Mouse (Mus musculus) neural tube, embryonic 13.5 days (tissue): ENCODE results near the gene Cenpo. TPM values are rescaled to one million over a fixed set of nuclear protein-coding genes. Genes with fewer than 3 reads are reported as not detected.

ENCODE experiments used
- ATAC-seq: fragments of 200-750 bp; cut with Nextera tagmentation; 2 replicates; pipeline ENCODE4 v1.8.0; 2017; ENCODE audit warnings: low read depth, mild to moderate bottlenecking, moderate TSS enrichment, moderate library complexity
- H3K27ac ChIP-seq: fragments of 300-500 bp; sonication (generic); replicated peaks from 2 replicates; pipeline ENCODE4 v1.5.1; 2015; ENCODE audit warnings: moderate library complexity, mild to moderate bottlenecking, inconsistent platforms
- H3K27me3 ChIP-seq: fragments of 300-500 bp; sonication (generic); 2 replicates; pipeline ENCODE4 v1.6.1; 2015; ENCODE audit warnings: mild to moderate bottlenecking, inconsistent platforms
- H3K36me3 ChIP-seq: fragments of 300-500 bp; sonication (generic); 2 replicates; pipeline ENCODE4 v1.6.1; 2015; ENCODE audit warnings: mild to moderate bottlenecking, inconsistent platforms
- H3K4me1 ChIP-seq: fragments of 300-500 bp; sonication (generic); replicated peaks from 2 replicates; pipeline ENCODE4 v1.6.1; 2015; ENCODE audit warnings: inconsistent platforms
- H3K4me2 ChIP-seq: fragments of 300-500 bp; sonication (generic); 2 replicates; pipeline ENCODE4 v1.6.1; 2015; ENCODE audit warnings: inconsistent platforms, mild to moderate bottlenecking, moderate library complexity
- H3K4me3 ChIP-seq: fragments of 300-500 bp; sonication (generic); 2 replicates; pipeline ENCODE4 v1.5.1; 2015; ENCODE audit warnings: mild to moderate bottlenecking, inconsistent platforms
- H3K9ac ChIP-seq: fragments of 300-500 bp; sonication (generic); 2 replicates; pipeline ENCODE4 v1.6.1; 2015; ENCODE audit warnings: moderate library complexity, mild to moderate bottlenecking, inconsistent platforms
- H3K9me3 ChIP-seq: fragments of 300-500 bp; sonication (generic); 2 replicates; pipeline ENCODE4 v1.6.1; 2016; ENCODE audit warnings: inconsistent platforms
- WGBS: fragments of 180-500 bp; shearing (Covaris S2); methylation state at CpG from one replicate; pipeline ENCODE4 v1.1.7; 2015; 5-methylcytosine and 5-hydroxymethylcytosine counted together
- polyA plus RNA-seq: library from polyadenylated mRNA; unstranded; fragments of >200 nt; fragmentation: Nextera tagmentation; extraction: Ambion mirVana; gene quantifications from 2 replicates; pipeline ENCODE4 v1.2.1, GENCODE M21; 2015

Gene Cenpo
- polyA plus RNA-seq, 1 experiment from 2014 or later: 8.1 TPM

- Histone ChIP-seq H3K4me1 (peaks cover 17% of the 10 kb centered on the region), H3K27me3 (no peaks in the 10 kb centered on the region), H3K27ac (no peak overlapping the region; the same call in 1 of the 2 replicates), H3K9me3 (no peaks in the 10 kb centered on the region), H3K9ac (no peak overlapping the region), H3K4me3 (no peak overlapping the region), H3K36me3 (0 out of 2 replicates have a peak, but pooled peaks cover 3% of the 10 kb centered on the region), H3K4me2 (no peak overlapping the region)
- no peak for ATAC-seq
- WGBS: 67% methylated on average over 10 of the region's 10 CpGs
Observed at GRCm38 (mm10) chr12:4193025-4193740, 40.9 kb downstream of the Cenpo start.

DNA sequence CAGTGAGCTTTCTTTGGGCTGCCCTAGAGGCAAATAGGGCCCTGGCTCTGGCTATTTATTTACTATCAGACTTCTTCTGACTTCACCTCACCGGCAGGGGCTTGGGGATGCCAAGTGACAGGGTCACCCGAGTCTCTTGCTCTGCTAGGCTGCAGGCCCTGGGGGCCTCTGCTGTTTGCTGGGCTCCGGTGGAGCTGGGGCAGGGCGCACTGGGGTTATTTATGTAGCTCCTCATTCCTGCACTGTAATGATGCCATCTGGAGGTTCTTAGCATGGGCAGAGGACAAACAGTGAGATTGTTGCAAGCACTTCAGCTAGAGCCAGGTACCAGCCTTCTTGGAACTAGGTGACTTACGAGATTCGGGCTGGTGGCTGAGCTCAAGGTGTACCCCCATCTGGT is 41.6 kb downstream of the Cenpo start:
- Histone ChIP-seq H3K4me2 (no peak overlapping the region), H3K9me3 (no peaks in the 10 kb centered on the region), H3K4me3 (no peak overlapping the region), H3K9ac (no peak overlapping the region), H3K36me3 (0 out of 2 replicates have a peak, but pooled peaks cover 3% of the 10 kb centered on the region), H3K27ac (no peak overlapping the region), H3K27me3 (no peaks in the 10 kb centered on the region), H3K4me1 (peaks cover 19% of the 10 kb centered on the region)
- ATAC-seq: no peak
- WGBS: 70% methylated on average over 6 of the region's 6 CpGs

DNA sequence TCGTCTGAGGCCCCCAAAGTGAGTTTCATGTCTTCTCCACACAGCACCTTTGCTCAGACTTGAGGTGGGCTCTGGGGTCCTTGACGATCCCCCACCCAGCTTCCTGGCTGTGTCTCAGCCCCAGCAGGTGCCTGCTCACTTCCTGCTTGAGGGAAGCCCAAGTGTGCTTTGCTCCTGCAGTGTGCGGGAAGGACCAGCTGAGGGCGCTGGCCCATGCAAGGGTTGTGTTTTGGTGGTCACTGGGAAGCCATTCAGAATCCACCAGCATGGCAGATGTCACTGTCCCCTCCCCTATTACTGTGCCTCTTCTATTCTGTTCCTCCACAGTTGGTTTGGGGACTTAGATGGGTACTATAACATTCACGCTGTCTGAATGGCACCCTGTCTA is 45.0 kb downstream of the Cenpo start:
- no peaks in the 10 kb centered on the region for H3K9me3 ChIP-seq
- 33% methylated on average over 5 of the region's 5 CpGs for WGBS
- no peak for ATAC-seq
- no peak overlapping the region for H3K4me3 ChIP-seq
- H3K9ac ChIP-seq: no peak overlapping the region
- peaks cover 19% of the 10 kb centered on the region for H3K4me1 ChIP-seq
- H3K27ac ChIP-seq: no peak overlapping the region
- H3K4me2 ChIP-seq: no peak overlapping the region
- H3K27me3 ChIP-seq: no peaks in the 10 kb centered on the region
- H3K36me3 ChIP-seq: no peaks in the 10 kb centered on the region

DNA sequence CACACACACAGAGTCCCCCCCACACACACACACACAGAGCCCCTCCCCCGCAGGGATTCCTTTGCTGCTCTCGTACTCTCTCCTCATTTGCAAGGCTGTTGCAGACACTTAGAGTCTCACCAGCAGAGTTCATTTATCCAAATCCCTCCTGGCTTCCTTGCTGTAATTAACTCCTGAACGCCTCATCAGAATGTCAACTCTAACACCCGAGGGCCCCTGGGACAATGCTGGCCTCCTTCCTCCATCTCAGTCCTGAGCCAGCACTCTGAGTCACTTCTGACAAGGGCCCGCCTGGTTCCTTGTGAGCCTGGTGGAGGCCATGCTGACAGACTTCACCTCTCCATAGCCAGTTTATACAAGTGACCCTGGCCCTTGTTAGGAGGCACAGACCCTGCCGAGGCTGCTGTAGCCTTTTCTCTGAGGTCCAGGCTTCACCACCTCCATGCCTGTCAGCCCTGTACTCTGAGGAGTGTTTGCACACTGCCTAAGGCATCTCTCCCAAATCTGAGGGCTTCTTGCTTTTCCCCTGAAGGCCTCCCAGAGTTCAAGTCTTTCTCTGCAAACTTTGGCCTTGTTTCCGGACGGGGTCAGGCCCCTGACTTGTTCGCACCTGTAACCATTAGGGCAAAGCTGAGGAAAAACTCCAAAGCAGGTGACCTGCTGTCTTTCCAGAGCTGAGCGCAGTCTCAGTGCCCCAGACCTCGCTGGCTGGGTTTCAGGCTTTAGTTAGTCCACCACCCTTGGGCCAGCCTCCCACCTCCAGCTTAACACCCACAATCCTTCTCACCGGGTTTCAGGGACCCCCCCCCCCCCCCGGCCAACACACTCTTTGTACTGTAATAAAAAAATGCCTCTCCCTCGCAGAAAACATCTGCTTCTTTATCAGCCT is 45.7 kb downstream of the Cenpo start:
- 33% methylated on average over 14 of the region's 14 CpGs for WGBS
- ATAC-seq: peak; percentile 84
- H3K4me2 ChIP-seq: no peak overlapping the region
- H3K27me3 ChIP-seq: no peaks in the 10 kb centered on the region
- peak overlapping the region; percentile 56 for H3K27ac ChIP-seq
- no peak overlapping the region for H3K9ac ChIP-seq
- no peaks in the 10 kb centered on the region for H3K36me3 ChIP-seq
- peaks cover 19% of the 10 kb centered on the region for H3K4me1 ChIP-seq
- no peaks in the 10 kb centered on the region for H3K9me3 ChIP-seq
- no peak overlapping the region for H3K4me3 ChIP-seq

- Histone ChIP-seq H3K4me2 (no peak overlapping the region), H3K4me3 (no peak overlapping the region), H3K36me3 (no peaks in the 10 kb centered on the region), H3K27ac (no peak overlapping the region), H3K9me3 (no peaks in the 10 kb centered on the region), H3K9ac (no peak overlapping the region), H3K4me1 (peaks cover 8% of the 10 kb centered on the region), H3K27me3 (no peaks in the 10 kb centered on the region)
- WGBS: 64% methylated on average over 2 of the region's 2 CpGs
- ATAC-seq: no peak
Observed at GRCm38 (mm10) chr12:4184648-4185047, 49.4 kb downstream of the Cenpo start.

- Histone ChIP-seq H3K9me3 (no peaks in the 10 kb centered on the region), H3K27ac (no peak overlapping the region), H3K9ac (no peak overlapping the region), H3K4me3 (no peak overlapping the region), H3K36me3 (no peaks in the 10 kb centered on the region), H3K4me2 (no peak overlapping the region), H3K4me1 (peaks cover 7% of the 10 kb centered on the region), H3K27me3 (no peaks in the 10 kb centered on the region)
- 56% methylated on average over 3 of the region's 3 CpGs for WGBS
- no peak for ATAC-seq
Observed at GRCm38 (mm10) chr12:4180507-4180906, 53.6 kb downstream of the Cenpo start.

- Histone ChIP-seq H3K4me2 (no peak overlapping the region), H3K9ac (no peak overlapping the region)
Observed at GRCm38 (mm10) chr12:4179671-4180233, 54.3 kb downstream of the Cenpo start.

GRCm38 (mm10) chr12:4178839-4179238 is 55.3 kb downstream of the Cenpo start:
- Histone ChIP-seq H3K9me3 (no peaks in the 10 kb centered on the region), H3K9ac (no peak overlapping the region), H3K4me3 (no peak overlapping the region), H3K4me2 (no peak overlapping the region), H3K4me1 (peaks cover 7% of the 10 kb centered on the region), H3K27ac (no peak overlapping the region), H3K27me3 (no peaks in the 10 kb centered on the region), H3K36me3 (no peaks in the 10 kb centered on the region)
- ATAC-seq: no peak
- WGBS: 33% methylated on average over 5 of the region's 5 CpGs

More at GRCm38 (mm10) chr12:4179671-4180233, 54.3 kb downstream of the Cenpo start:
- whole genome bisulfite sequencing: 82% methylated on average over 6 of the region's 6 CpGs
- no peak for ATAC-seq
- Histone ChIP-seq H3K27ac (no peak overlapping the region), H3K9me3 (no peaks in the 10 kb centered on the region), H3K36me3 (no peaks in the 10 kb centered on the region), H3K27me3 (no peaks in the 10 kb centered on the region), H3K4me1 (peaks cover 7% of the 10 kb centered on the region), H3K4me3 (no peak overlapping the region)

DNA sequence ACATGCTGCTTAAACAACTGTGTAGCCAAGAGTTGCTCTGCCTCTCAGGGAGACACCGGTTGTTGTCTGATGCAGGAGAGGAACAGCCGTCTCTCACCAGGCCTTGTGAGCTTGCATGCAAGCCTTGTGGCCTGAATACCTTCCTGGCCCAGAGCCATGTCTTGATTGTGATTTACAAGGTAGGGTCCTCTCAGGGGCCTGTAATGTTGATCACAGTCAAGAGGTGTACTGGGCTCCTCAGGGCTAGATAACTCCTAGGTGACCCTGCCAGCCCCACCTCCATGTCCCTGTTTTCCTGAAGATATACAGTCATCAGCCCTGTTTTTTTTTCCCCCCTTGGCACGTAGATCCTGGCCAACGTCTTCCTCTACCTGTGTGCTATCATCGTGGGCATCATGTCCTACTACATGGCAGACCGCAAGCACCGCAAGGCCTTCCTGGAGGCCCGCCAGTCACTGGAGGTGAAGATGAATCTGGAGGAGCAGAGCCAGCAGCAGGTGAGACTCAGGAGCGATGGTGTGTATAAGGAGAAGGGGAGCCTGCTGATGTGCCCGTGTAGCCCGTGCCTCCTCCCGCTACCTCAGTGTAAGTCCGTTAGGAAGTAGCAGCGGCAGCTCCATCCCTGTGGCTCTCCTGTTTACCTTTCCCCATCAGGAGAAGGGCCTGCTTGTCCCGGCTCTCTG is 60.8 kb downstream of the Cenpo start:
- 90% methylated on average over 15 of the region's 15 CpGs for WGBS
- no peak overlapping the region for H3K9ac ChIP-seq
- H3K4me3 ChIP-seq: no peak overlapping the region
- H3K27me3 ChIP-seq: no peaks in the 10 kb centered on the region
- no peak overlapping the region for H3K27ac ChIP-seq
- no peaks in the 10 kb centered on the region for H3K36me3 ChIP-seq
- H3K4me1 ChIP-seq: 0 out of 2 replicates have a peak, but pooled peaks cover under 1% of the 10 kb centered on the region
- no peak for ATAC-seq
- no peak overlapping the region for H3K4me2 ChIP-seq
- no peaks in the 10 kb centered on the region for H3K9me3 ChIP-seq

- WGBS: 89% methylated on average over 5 of the region's 5 CpGs
- no peak overlapping the region for H3K27ac ChIP-seq
Observed at GRCm38 (mm10) chr12:4169622-4170021, 64.5 kb downstream of the Cenpo start.

DNA sequence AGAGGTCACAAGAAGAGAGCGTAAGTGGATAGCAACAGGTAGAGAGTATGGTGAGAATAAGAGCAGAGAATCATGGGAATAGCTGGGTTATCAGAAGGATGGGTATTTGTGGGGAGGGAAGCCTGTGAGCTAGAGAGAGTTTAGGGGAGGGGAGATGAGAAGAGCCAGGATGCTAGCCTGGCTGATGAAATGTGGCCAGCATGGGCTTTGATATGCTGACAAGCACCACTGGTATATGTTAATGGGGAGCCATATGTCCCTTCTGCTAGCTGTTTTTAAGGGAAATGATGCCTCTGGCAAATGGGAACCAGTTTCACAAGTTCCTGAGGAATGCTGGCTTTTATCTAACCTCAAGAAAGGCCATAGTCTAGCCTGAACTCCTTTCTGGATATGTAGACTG is 65.0 kb downstream of the Cenpo start:
- no peak overlapping the region for H3K4me3 ChIP-seq

More at GRCm38 (mm10) chr12:4169622-4170021, 64.5 kb downstream of the Cenpo start:
- no peaks in the 10 kb centered on the region for H3K9me3 ChIP-seq
- H3K4me2 ChIP-seq: no peak overlapping the region
- no peak for ATAC-seq
- H3K36me3 ChIP-seq: no peaks in the 10 kb centered on the region
- no peak overlapping the region for H3K4me3 ChIP-seq
- no peaks in the 10 kb centered on the region for H3K27me3 ChIP-seq
- no peak overlapping the region for H3K9ac ChIP-seq
- H3K4me1 ChIP-seq: no peaks in the 10 kb centered on the region

DNA sequence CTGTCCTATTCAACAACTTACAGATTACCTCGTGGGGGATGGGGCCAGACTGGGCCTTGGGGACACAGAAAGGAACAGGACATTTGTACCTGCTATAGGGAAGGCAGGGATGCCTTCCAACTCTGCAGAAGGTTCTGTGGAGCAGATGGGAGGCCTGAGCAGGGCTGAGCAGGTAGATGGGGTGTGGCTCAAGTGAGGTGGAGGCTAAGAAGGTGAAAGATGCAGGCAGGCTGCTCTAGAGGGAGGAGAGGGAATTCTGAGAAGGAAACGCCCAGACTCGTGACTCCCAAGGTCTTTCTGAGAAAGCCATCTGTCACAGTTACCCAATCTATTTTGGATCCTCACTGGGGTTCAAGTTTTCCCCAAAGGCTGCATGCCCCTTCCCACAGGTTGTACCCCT is 67.1 kb downstream of the Cenpo start:
- no peak overlapping the region for H3K27ac ChIP-seq
- H3K4me2 ChIP-seq: no peak overlapping the region
- no peak for ATAC-seq
- no peak overlapping the region for H3K4me3 ChIP-seq
- H3K9me3 ChIP-seq: no peaks in the 10 kb centered on the region
- no peak overlapping the region for H3K9ac ChIP-seq
- no peaks in the 10 kb centered on the region for H3K27me3 ChIP-seq
- no peaks in the 10 kb centered on the region for H3K4me1 ChIP-seq
- WGBS: 74% methylated on average over 3 of the region's 3 CpGs
- no peaks in the 10 kb centered on the region for H3K36me3 ChIP-seq

More for the DNA sequence above, 65.0 kb downstream of the Cenpo start:
- H3K27ac ChIP-seq: no peak overlapping the region
- H3K36me3 ChIP-seq: no peaks in the 10 kb centered on the region
- 96% methylated on average over 1 of the region's 1 CpGs for WGBS
- no peaks in the 10 kb centered on the region for H3K4me1 ChIP-seq
- no peak overlapping the region for H3K9ac ChIP-seq
- H3K27me3 ChIP-seq: no peaks in the 10 kb centered on the region
- ATAC-seq: no peak
- no peaks in the 10 kb centered on the region for H3K9me3 ChIP-seq
- H3K4me2 ChIP-seq: no peak overlapping the region
